Mouse (Mus musculus) stomach, postnatal 0 days (tissue): ENCODE data around the gene Srrt.

Source experiments
- CTCF ChIP-seq: IDR thresholded peaks from 2 replicates; pipeline ENCODE4 v1.5.1; 2016; ENCODE audit warnings: antibody characterized with exemption, low read depth, mild to moderate bottlenecking, moderate library complexity
- EP300 ChIP-seq: optimal IDR thresholded peaks from 2 replicates; pipeline ENCODE3; 2016; ENCODE audit warnings: antibody characterized with exemption

- TF ChIP-seq CTCF (no peak), EP300 (no peak)
Observed at GRCm38 (mm10) chr5:137348482-137349383, 41.3 kb upstream of the Srrt start.
